Mouse (Mus musculus): ENCODE data around the gene Lsmem1.

The Lsmem1 gene

GRCm38 (mm10) chr12:40134529-40134928, 64.8 kb downstream of the Lsmem1 start:
- DNase-seq, result no peak

- DNase-seq, result no peak
These were observed 65.6 kb downstream of the Lsmem1 start, which contains the start of gene Scin for GRCm38 (mm10) chr12:40133573-40134271. Gene Scin, minus strand, starts transcription at chr12:40134228.

- no peak for DNase-seq
These were observed 66.1 kb downstream of the Lsmem1 start for GRCm38 (mm10) chr12:40133194-40133572.

All from cerebellum, adult 11 months (tissue).